Mouse (Mus musculus) liver, embryonic 12.5 days (tissue): ENCODE data around the gene Olfr547. TPM values are rescaled to one million over a fixed set of nuclear protein-coding genes. Genes with fewer than 3 reads are reported as not detected.

Source experiments
- ATAC-seq: fragments of 200-750 bp; cut with Nextera tagmentation; 2 replicates; pipeline ENCODE4 v1.8.0; 2017; ENCODE audit warnings: moderate number of reproducible peaks, mild to moderate bottlenecking, moderate library complexity
- H3K27ac ChIP-seq: fragments of 300-500 bp; sonication (generic); 2 replicates; pipeline ENCODE4 v1.5.1; 2016; ENCODE audit warnings: mild to moderate bottlenecking
- H3K27me3 ChIP-seq: fragments of 300-500 bp; sonication (generic); replicated peaks from 2 replicates; pipeline ENCODE4 v1.6.1; 2016; ENCODE audit warnings: mild to moderate bottlenecking, moderate library complexity
- H3K36me3 ChIP-seq: fragments of 300-500 bp; sonication (generic); 2 replicates; pipeline ENCODE4 v1.6.1; 2016; ENCODE audit warnings: mild to moderate bottlenecking, moderate library complexity
- H3K4me1 ChIP-seq: fragments of 300-500 bp; sonication (generic); 2 replicates; pipeline ENCODE4 v1.6.1; 2016
- H3K4me2 ChIP-seq: fragments of 300-500 bp; sonication (generic); 2 replicates; pipeline ENCODE4 v1.6.1; 2016; ENCODE audit warnings: mild to moderate bottlenecking, moderate library complexity
- H3K4me3 ChIP-seq: fragments of 300-500 bp; sonication (generic); 2 replicates; pipeline ENCODE4 v1.5.1; 2016; ENCODE audit warnings: mild to moderate bottlenecking, moderate library complexity
- H3K9ac ChIP-seq: fragments of 300-500 bp; sonication (generic); 2 replicates; pipeline ENCODE4 v1.6.1; 2016; ENCODE audit warnings: mild to moderate bottlenecking, moderate library complexity
- H3K9me3 ChIP-seq: fragments of 300-500 bp; sonication (generic); replicated peaks from 2 replicates; pipeline ENCODE4 v1.6.1; 2016; ENCODE audit warnings: mild to moderate bottlenecking, moderate library complexity
- WGBS: fragments of 180-500 bp; shearing (Covaris S2); methylation state at CpG from one replicate; pipeline ENCODE4 v1.1.7; 2016; ENCODE audit not compliant: insufficient replicate concordance; 5-methylcytosine and 5-hydroxymethylcytosine counted together
- polyA plus RNA-seq: library from polyadenylated mRNA; unstranded; fragments of >200 nt; fragmentation: Nextera tagmentation; extraction: Ambion mirVana; gene quantifications from 2 replicates; pipeline ENCODE4 v1.2.1, GENCODE M21; 2016

Olfr547 gene
- polyA plus RNA-seq, 1 experiment from 2014 or later: not detected

DNA sequence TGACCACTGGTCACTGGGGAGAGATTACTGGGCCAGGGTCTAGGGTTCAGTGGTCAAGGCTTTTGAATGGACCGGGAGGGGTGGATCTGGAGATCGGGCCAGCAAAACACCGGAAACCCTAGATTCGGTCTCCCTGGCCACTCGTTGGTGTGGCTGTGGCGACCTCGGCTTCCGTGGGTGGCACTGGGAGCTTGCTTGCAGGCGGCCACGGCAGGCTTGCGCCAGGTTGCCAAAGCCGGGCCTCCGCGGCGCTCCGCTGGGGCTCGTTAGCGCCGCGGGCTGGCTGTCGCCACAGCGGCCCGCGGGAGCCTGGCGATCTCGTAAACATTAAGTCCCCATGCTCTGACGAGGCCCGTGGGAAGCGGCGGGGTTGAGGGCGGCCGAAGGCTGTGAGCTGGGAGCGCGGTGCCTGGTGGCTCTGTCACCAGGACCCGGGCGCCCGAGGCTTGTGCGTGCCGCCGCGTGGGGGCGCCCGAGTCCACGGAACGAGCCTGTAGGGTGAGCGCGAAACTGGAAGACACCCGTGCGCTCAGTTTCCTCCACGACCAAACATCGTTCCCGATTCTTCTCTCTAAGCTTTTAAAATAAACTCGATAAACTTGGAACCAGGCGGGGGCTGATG is 21.6 kb upstream of the Olfr547 start:
- Histone ChIP-seq H3K27ac (no peak overlapping the region), H3K4me2 (peak overlapping the region; percentile 82), H3K9ac (peak overlapping the region; percentile 63), H3K4me1 (peaks cover 8% of the 10 kb centered on the region; the same call in 1 of the 2 replicates), H3K4me3 (peak overlapping the region; percentile 55), H3K36me3 (no peaks in the 10 kb centered on the region), H3K9me3 (no peaks in the 10 kb centered on the region), H3K27me3 (peaks cover 56% of the 10 kb centered on the region)
- 2% methylated on average over 54 of the region's 54 CpGs for WGBS
- peak; percentile 84 for ATAC-seq

DNA sequence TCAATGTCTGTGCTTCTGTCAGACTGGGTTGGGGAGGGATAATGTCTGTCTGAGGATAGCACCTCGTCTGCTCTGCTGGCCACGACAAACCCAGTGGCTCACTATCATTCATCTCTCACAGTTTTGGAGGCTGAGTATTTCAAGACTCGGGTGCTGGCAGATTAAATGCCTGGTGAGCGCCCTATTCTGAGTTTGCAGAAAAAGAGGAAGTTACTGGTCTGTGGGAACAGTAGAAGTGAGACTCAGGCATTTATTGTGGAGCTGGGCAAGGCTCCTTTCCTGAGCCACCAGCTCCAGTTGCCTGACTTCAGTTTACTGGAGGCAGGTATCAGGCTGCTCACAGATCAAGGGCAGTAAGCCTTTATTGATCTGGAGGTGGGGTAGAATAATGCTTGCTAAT is 20.4 kb upstream of the Olfr547 start:
- Histone ChIP-seq H3K4me1 (peaks cover 8% of the 10 kb centered on the region; the same call in 1 of the 2 replicates), H3K27me3 (peaks cover 56% of the 10 kb centered on the region), H3K27ac (no peak overlapping the region), H3K4me2 (no peak overlapping the region), H3K9ac (no peak overlapping the region), H3K9me3 (no peaks in the 10 kb centered on the region), H3K4me3 (no peak overlapping the region), H3K36me3 (no peaks in the 10 kb centered on the region)
- 9% methylated on average over 4 of the region's 4 CpGs for WGBS
- ATAC-seq: no peak

DNA sequence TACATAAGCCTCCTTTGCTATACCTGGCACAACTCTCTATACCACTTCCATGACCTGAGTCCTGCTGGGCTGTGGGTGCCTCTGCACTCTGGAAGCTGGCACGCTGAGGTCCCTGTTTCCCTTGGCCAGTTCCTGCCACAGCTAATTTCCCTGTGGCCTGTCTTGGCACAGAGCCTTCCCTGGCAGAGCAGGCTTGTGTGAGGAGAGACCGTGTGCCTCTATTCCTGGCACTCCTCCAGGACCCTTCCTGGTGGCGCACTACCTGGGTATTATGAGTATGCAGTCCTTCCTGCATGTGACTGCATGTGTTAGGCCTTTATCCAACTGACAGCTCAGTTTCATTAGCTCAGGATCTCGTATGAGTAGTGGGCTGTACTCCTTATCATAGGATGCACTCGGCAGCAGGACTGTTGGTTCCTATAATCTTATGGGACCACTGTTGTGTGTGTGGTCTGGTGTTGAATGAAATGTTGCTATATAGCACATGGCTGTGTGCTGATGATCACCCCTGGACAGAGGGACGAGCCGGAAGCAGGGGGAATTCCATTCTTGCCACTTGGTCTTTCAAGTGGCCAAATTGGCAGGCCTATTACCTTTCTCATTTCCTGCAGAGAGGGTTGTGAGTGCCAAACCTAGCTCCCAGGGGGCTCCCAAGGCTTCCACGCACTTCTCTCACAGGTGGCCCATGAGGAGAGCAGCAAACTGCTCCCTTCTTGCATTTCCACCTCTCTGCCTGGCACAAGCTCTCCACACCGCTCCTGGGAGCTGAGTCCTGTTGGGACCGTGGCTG is 18.1 kb upstream of the Olfr547 start:
- Histone ChIP-seq H3K4me1 (peaks cover 8% of the 10 kb centered on the region; the same call in 1 of the 2 replicates), H3K27me3 (peaks cover 50% of the 10 kb centered on the region), H3K36me3 (no peaks in the 10 kb centered on the region), H3K4me2 (no peak overlapping the region), H3K9ac (no peak overlapping the region), H3K4me3 (no peak overlapping the region), H3K27ac (no peak overlapping the region), H3K9me3 (no peaks in the 10 kb centered on the region)
- no peak for ATAC-seq
- WGBS: 54% methylated on average over 10 of the region's 10 CpGs

DNA sequence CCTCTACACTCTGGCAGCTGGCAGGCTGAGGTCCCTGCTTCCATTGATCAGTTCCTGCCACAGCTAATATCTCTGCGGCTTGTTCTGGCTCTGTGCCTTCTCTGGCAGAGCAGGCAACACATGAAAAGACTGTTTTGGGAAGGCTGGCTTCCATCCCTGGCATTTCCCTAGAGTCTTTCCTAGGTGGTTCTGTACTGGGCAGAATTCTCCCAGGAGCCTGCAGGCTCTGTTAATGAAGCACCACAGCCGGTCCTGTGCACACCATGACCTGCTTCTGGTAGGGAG is 17.6 kb upstream of the Olfr547 start:
- Histone ChIP-seq H3K27ac (no peak overlapping the region), H3K9me3 (no peaks in the 10 kb centered on the region)
- no peak for ATAC-seq

DNA sequence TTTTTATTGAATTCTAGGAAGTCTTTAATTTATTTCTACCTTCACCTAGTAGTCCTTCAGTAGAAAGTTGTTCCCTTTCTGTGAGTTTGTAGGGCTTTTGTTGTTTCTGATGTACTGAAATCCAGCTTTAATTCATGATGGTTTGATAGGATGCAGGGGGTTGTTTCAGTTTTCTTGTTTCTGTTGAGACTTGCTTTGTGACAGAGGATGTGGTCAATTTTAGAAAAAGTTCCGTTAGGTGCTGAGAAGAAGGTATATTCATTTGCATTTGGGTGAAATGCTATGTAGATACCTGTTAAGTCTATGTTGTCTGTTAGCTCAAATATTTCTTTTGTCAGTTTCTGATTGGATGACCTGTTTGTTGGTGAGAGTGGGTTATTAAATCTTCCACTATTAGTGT is 5.5 kb upstream of the Olfr547 start:
- no peaks in the 10 kb centered on the region for H3K9me3 ChIP-seq
- no peak for ATAC-seq
- no peaks in the 10 kb centered on the region for H3K27me3 ChIP-seq
- no peaks in the 10 kb centered on the region for H3K36me3 ChIP-seq
- 63% methylated on average over 1 of the region's 1 CpGs for WGBS
- no peak overlapping the region for H3K9ac ChIP-seq
- no peaks in the 10 kb centered on the region for H3K4me1 ChIP-seq
- no peak overlapping the region for H3K27ac ChIP-seq
- no peak overlapping the region for H3K4me2 ChIP-seq
- H3K4me3 ChIP-seq: no peak overlapping the region

More for the DNA sequence above, 17.6 kb upstream of the Olfr547 start:
- Histone ChIP-seq H3K36me3 (no peaks in the 10 kb centered on the region), H3K27me3 (peaks cover 45% of the 10 kb centered on the region), H3K9ac (no peak overlapping the region), H3K4me2 (no peak overlapping the region), H3K4me1 (peaks cover 8% of the 10 kb centered on the region; the same call in 1 of the 2 replicates), H3K4me3 (no peak overlapping the region)
- 64% methylated on average over 2 of the region's 2 CpGs for WGBS

DNA sequence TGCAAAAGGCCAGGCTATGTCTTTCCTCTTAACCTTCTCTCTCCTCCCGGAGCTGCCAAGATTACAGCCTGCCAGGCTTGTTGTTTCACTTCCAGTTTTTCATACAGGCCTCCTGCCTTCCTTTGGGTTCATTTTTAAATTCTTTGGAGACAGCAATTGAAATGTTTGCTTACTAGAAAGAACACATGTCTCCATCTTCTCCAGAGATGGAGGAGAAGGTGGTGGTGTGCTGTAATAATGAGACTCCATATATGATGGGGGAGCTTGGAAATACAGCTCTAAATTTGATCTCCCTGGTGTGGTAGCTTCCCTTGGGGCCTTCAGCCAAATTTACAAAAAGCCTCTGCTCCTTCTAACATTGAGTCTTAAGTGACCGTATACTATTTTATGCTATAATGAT is 6.0 kb downstream of the Olfr547 start, which contains the start of gene Olfr548-ps1:
Olfr548-ps1 (plus strand) TSS at position 301 of the 400 bp plus-strand sequence.
- H3K9ac ChIP-seq: no peak within 1 kb of the TSS
- 72% methylated on average over 2 of the region's 2 CpGs for WGBS
- H3K27me3 ChIP-seq: no peaks in the 10 kb centered on the region
- no peaks in the 10 kb centered on the region for H3K36me3 ChIP-seq
- H3K27ac ChIP-seq: no peak within 1 kb of the TSS
- H3K4me2 ChIP-seq: no peak within 1 kb of the TSS
- H3K9me3 ChIP-seq: no peaks in the 10 kb centered on the region
- no peaks in the 10 kb centered on the region for H3K4me1 ChIP-seq
- no peak within 1 kb of the TSS for H3K4me3 ChIP-seq
- ATAC-seq: no peak

DNA sequence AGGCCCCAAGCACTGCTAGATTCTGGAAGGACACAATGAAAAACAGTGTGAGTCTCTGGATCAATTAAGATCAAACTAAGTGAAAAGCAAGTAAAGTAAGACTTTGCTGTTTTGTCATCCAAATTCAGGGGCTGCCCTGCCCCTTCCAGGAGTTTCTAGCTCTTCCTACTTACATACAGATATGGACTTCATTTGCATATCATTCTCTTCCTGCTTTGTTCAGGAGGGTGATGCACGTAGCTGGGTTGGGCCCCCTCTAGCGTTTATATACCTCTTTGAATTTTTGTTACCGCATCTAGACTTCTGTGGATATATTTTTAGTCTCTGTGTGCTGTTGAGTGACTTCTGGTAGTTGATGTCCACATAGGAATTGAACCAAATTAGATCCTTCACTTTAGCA is 6.7 kb downstream of the Olfr547 start:
- Histone ChIP-seq H3K9ac (no peak overlapping the region), H3K4me1 (no peaks in the 10 kb centered on the region), H3K27ac (no peak overlapping the region), H3K4me2 (no peak overlapping the region), H3K36me3 (no peaks in the 10 kb centered on the region), H3K9me3 (no peaks in the 10 kb centered on the region), H3K27me3 (no peaks in the 10 kb centered on the region; the same call in 1 of the 2 replicates), H3K4me3 (no peak overlapping the region)
- WGBS: 36% methylated on average over 3 of the region's 3 CpGs
- ATAC-seq: no peak

DNA sequence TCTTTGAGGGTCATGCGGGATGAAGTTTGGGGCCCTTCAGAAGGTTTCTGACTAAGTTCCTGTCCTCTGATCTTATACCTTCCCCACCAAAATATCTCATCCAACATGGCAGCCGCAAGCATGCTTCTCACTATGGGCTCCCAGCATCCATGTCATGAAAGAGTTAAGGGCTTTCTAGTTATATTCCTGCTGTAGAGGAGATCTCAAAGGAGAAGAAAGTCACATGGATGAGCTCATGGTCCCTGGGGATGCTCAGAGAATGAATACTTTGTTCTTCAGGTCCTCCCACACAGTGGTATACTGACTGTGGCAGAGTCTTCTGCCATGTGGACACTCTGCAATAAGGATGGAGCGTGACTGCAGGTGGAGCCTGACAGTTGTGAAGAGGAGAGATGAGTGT is 15.0 kb downstream of the Olfr547 start, which contains the start of gene Olfr549:
Olfr549 (plus strand) TSS at position 301 of the 400 bp plus-strand sequence.
- no peaks in the 10 kb centered on the region for H3K36me3 ChIP-seq
- ATAC-seq: no peak
- H3K4me3 ChIP-seq: no peak within 1 kb of the TSS
- no peaks in the 10 kb centered on the region; the same call in 1 of the 2 replicates for H3K27me3 ChIP-seq
- no peak within 1 kb of the TSS for H3K4me2 ChIP-seq
- no peak within 1 kb of the TSS for H3K9ac ChIP-seq
- no peaks in the 10 kb centered on the region for H3K9me3 ChIP-seq
- no peak within 1 kb of the TSS for H3K27ac ChIP-seq
- no peaks in the 10 kb centered on the region for H3K4me1 ChIP-seq
- WGBS: 70% methylated on average over 3 of the region's 3 CpGs

DNA sequence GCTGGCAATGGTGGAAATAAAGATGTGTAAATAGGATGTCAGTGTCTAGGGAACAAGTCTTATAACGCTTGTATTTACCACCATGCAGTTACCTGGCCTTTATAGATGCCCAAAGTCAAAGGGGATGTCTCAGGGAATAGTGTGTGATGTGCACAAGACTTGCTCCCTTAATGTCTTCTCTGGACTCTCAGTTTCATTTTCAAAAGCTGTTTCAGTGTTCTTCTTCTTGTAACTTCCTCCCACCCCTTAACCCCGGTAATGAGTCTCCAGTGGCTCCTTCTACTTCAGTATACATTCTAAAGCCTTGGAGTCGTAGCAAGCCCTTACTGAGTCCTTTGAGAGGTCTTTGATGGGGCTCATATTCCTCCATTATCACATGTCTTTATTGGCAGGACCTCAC is 18.7 kb downstream of the Olfr547 start:
- Histone ChIP-seq H3K27me3 (no peaks in the 10 kb centered on the region), H3K9ac (no peak overlapping the region), H3K4me2 (no peak overlapping the region), H3K4me1 (no peaks in the 10 kb centered on the region), H3K4me3 (no peak overlapping the region), H3K36me3 (no peaks in the 10 kb centered on the region), H3K27ac (no peak overlapping the region), H3K9me3 (no peaks in the 10 kb centered on the region)
- ATAC-seq: no peak
- 55% methylated on average over 3 of the region's 3 CpGs for WGBS

DNA sequence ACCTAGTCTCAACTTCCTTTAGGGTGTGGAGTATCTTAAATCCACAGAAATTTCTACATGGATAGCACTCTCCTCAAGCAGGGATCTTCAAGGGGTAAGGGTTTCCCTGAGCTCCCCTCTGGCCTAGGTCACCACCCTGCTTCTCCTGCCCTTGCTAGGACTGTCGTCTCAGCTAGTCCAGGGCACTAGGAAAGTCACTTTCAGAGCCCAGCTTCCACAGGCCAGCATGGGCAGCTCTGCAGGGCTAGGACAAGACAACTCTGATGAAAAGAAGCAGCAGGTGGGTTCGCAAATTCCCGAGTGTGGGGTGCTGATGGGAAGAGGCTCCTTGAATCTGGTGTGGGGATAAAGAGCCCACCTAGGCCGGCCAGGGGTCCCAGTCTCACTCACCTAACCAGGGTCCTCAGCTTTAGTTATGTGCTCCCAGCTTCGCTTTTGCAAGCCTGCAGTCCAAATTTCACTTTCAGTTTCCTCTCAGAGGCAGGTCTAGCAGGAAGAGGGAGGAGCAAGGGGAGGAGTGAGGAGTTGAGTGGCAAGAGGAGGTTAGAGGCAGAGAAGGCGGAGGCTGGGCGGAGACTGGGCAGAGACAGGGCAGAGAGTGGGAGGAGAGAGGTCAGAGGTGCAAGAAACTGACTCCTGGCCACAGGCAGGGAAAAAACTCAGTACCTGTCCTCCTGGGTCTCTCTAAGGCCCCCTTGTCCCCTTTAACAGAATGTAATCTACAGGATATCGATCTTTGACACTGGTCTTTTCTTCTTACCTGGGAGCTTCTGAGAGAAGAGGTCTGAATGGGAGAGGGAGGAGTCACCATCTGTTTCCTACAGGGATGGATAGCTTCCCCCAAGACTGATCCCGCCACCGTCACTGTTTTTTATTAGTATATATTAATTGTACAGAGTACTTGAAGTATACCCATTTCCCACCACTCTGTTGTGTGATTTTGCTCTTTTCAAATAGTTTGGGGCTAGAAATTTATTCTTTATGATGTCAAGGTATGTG is 30.7 kb downstream of the Olfr547 start, which contains the start of gene Trim21:
Trim21 (minus strand) TSS at position 488 of the 999 bp plus-strand sequence.
- Histone ChIP-seq H3K9me3 (no peaks in the 10 kb centered on the region), H3K4me2 (peak within 1 kb of the TSS; percentile 91), H3K9ac (peak within 1 kb of the TSS; percentile 79), H3K4me3 (peak within 1 kb of the TSS; percentile 76), H3K36me3 (peaks cover 21% of the 10 kb centered on the region), H3K4me1 (peaks cover 19% of the 10 kb centered on the region), H3K27ac (peak within 1 kb of the TSS; percentile 63), H3K27me3 (no peaks in the 10 kb centered on the region)
- 8% methylated on average over 10 of the region's 10 CpGs for WGBS
- ATAC-seq: peak; percentile 100

DNA sequence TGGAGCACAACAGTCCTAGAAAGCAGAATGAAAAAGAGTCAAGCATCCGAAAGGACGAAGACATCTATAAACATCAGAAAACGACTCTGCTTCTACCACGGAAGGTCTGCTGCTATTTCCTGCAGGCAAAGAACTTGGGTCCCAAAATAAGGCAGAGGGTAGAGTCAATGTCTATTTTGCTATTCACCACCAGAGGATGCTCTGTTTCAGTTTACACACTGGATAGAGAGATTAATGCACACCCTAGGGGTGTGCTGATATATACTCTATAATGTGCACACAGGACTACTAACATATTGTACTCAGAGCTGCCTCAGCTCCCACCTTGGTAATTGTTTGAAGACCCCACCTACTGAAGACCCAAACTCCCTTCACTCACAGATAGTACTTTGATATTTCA is 31.7 kb downstream of the Olfr547 start:
- Histone ChIP-seq H3K27ac (no peak overlapping the region), H3K36me3 (peaks cover 16% of the 10 kb centered on the region), H3K4me2 (no peak overlapping the region), H3K4me3 (no peak overlapping the region), H3K4me1 (peaks cover 19% of the 10 kb centered on the region), H3K27me3 (no peaks in the 10 kb centered on the region), H3K9me3 (no peaks in the 10 kb centered on the region), H3K9ac (no peak overlapping the region)
- 70% methylated on average over 4 of the region's 4 CpGs for WGBS
- no peak for ATAC-seq
